Mouse (Mus musculus) heart, embryonic 12.5 days (tissue): ENCODE data around the gene Lsp1. TPM values are rescaled to one million over a fixed set of nuclear protein-coding genes. Genes with fewer than 3 reads are reported as not detected.

ENCODE experiments used
- ATAC-seq: fragments of 200-750 bp; cut with Nextera tagmentation; 2 replicates; pipeline ENCODE4 v1.8.0; 2017; ENCODE audit warnings: moderate TSS enrichment, moderate library complexity; ENCODE audit not compliant: insufficient number of reproducible peaks, low FRiP score
- H3K27ac ChIP-seq: fragments of 300-500 bp; sonication (generic); 2 replicates; pipeline ENCODE4 v1.5.1; 2016; ENCODE audit warnings: mild to moderate bottlenecking, moderate library complexity; ENCODE audit not compliant: poor library complexity, severe bottlenecking
- H3K27me3 ChIP-seq: fragments of 300-500 bp; sonication (generic); replicated peaks from 2 replicates; pipeline ENCODE4 v1.6.1; 2016; ENCODE audit warnings: mild to moderate bottlenecking, moderate library complexity
- H3K36me3 ChIP-seq: fragments of 300-500 bp; sonication (generic); 2 replicates; pipeline ENCODE4 v1.6.1; 2016; ENCODE audit warnings: mild to moderate bottlenecking, moderate library complexity
- H3K4me1 ChIP-seq: fragments of 300-500 bp; sonication (generic); replicated peaks from 2 replicates; pipeline ENCODE4 v1.6.1; 2016; ENCODE audit warnings: mild to moderate bottlenecking
- H3K4me2 ChIP-seq: fragments of 300-500 bp; sonication (generic); 2 replicates; pipeline ENCODE4 v1.6.1; 2016; ENCODE audit warnings: mild to moderate bottlenecking, moderate library complexity
- H3K4me3 ChIP-seq: fragments of 300-500 bp; sonication (generic); 2 replicates; pipeline ENCODE4 v1.5.1; 2016; ENCODE audit warnings: mild to moderate bottlenecking
- H3K9ac ChIP-seq: fragments of 300-500 bp; sonication (generic); 2 replicates; pipeline ENCODE4 v1.6.1; 2016; ENCODE audit warnings: mild to moderate bottlenecking, moderate library complexity
- H3K9me3 ChIP-seq: fragments of 300-500 bp; sonication (generic); replicated peaks from 2 replicates; pipeline ENCODE4 v1.6.1; 2016; ENCODE audit warnings: mild to moderate bottlenecking, moderate library complexity
- WGBS: fragments of 180-500 bp; shearing (Covaris S2); methylation state at CpG from one replicate; pipeline ENCODE4 v1.1.7; 2016; 5-methylcytosine and 5-hydroxymethylcytosine counted together
- polyA plus RNA-seq: library from polyadenylated mRNA; unstranded; fragments of >200 nt; fragmentation: Nextera tagmentation; extraction: Ambion mirVana; gene quantifications from 2 replicates; pipeline ENCODE4 v1.2.1, GENCODE M21; 2016

Gene Lsp1
- polyA plus RNA-seq, 1 experiment from 2014 or later, result 38.4 TPM

DNA sequence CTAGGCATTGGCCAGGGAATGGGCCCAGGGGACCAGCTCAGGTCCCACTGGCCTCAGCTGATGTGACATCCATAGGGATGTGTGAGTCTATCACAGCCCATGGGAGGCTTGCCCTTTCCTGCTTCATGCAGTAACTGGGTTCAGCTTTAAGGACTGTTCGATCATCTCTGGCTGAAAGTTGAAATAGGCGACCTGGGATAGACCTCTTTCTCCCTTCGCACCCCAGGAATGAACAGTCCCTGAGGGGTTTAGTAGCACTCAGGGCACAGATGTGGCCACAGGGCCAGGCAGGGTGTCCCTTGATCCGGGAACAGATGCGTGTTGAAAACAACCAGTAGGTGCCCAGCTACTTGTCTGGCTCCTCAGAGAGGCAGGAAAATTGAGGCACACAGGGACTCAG lies 15.7 kb downstream of the Lsp1 start:
- Histone ChIP-seq H3K4me2 (no peak overlapping the region), H3K9ac (peak overlapping the region; percentile 26; the same call in 1 of the 2 replicates), H3K4me1 (peaks cover 84% of the 10 kb centered on the region), H3K27ac (no peak overlapping the region; the same call in 1 of the 2 replicates), H3K36me3 (no peaks in the 10 kb centered on the region), H3K4me3 (no peak overlapping the region), H3K27me3 (no peaks in the 10 kb centered on the region), H3K9me3 (no peaks in the 10 kb centered on the region)
- ATAC-seq, result no peak
- 80% methylated on average over 5 of the region's 5 CpGs for WGBS

- peak overlapping the region; percentile 5; the same call in 1 of the 2 replicates for H3K9ac ChIP-seq
- no peak overlapping the region for H3K4me2 ChIP-seq
- H3K9me3 ChIP-seq, result no peaks in the 10 kb centered on the region
- no peaks in the 10 kb centered on the region for H3K36me3 ChIP-seq
- H3K4me1 ChIP-seq, result peaks cover 84% of the 10 kb centered on the region
- 84% methylated on average over 13 of the region's 13 CpGs for WGBS
- H3K27me3 ChIP-seq, result no peaks in the 10 kb centered on the region
- H3K4me3 ChIP-seq, result no peak overlapping the region
- ATAC-seq, result no peak
- no peak overlapping the region for H3K27ac ChIP-seq
Observed at GRCm38 (mm10) chr7:142476795-142477452, 16.3 kb downstream of the Lsp1 start.

- Histone ChIP-seq H3K27ac (no peak overlapping the region), H3K36me3 (no peaks in the 10 kb centered on the region), H3K9me3 (no peaks in the 10 kb centered on the region), H3K9ac (no peak overlapping the region), H3K4me1 (peaks cover 84% of the 10 kb centered on the region), H3K27me3 (no peaks in the 10 kb centered on the region), H3K4me2 (no peak overlapping the region), H3K4me3 (no peak overlapping the region)
- ATAC-seq, result no peak
- 88% methylated on average over 6 of the region's 6 CpGs for WGBS
Observed at GRCm38 (mm10) chr7:142478001-142478400, 17.4 kb downstream of the Lsp1 start.

- H3K9ac ChIP-seq, result 0 out of 2 replicates have a peak overlapping the region, but pooled peaks have one; percentile 8
- 63% methylated on average over 2 of the region's 2 CpGs for WGBS
- H3K27me3 ChIP-seq, result no peaks in the 10 kb centered on the region
- no peaks in the 10 kb centered on the region for H3K9me3 ChIP-seq
- peaks cover 86% of the 10 kb centered on the region for H3K4me1 ChIP-seq
- no peak for ATAC-seq
- H3K36me3 ChIP-seq, result no peaks in the 10 kb centered on the region
- peak overlapping the region; percentile 98; the same call in 1 of the 2 replicates for H3K27ac ChIP-seq
- no peak overlapping the region for H3K4me2 ChIP-seq
- H3K4me3 ChIP-seq, result no peak overlapping the region
Observed at GRCm38 (mm10) chr7:142478574-142478973, 18.0 kb downstream of the Lsp1 start.

- Histone ChIP-seq H3K4me1 (peaks cover 88% of the 10 kb centered on the region), H3K36me3 (no peaks in the 10 kb centered on the region), H3K27me3 (no peaks in the 10 kb centered on the region), H3K9me3 (no peaks in the 10 kb centered on the region), H3K4me2 (no peak overlapping the region), H3K4me3 (no peak overlapping the region), H3K9ac (0 out of 2 replicates have a peak overlapping the region, but pooled peaks have one; percentile 21), H3K27ac (peak overlapping the region; percentile 98)
- no peak for ATAC-seq
Observed at GRCm38 (mm10) chr7:142479307-142479706, 18.7 kb downstream of the Lsp1 start.

DNA sequence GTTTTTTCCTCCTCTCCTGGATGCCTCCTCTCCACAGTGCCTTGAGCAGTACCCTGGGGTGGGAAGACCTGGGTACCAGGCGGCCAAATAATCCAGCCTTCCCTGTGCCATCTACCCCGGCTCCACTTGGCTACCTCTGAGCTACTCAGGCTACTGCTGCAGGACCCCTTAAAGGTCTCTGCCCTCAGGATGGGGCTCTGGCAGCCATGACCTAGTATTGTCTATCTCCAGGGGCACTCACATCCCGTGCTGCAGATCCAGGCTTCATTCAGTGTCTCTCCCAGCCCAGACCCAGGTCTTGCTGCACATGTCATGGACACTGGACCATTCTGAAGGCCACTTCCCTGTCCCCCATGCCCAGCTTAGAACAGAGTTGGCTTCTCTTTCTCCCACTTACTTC lies 19.3 kb downstream of the Lsp1 start:
- H3K9ac ChIP-seq, result 0 out of 2 replicates have a peak overlapping the region, but pooled peaks have one; percentile 21

DNA sequence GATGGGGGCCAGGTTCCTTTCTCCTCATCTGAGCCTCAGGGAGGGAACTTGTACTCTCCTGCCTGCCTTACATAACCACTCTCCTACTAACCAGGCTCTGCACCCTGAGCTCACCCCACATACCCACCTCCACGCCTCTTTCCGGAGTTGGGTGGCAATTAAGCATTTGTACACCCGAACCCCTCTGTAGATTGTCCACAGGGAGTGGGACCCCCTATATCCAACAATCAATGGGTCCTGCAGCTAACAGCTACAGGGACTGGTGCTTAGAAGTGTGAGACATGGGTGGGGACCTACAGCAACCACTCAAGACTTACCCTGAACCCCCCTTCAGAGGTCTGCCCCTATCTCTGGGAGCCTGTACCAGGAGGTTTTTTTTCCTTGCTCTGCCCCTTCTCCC lies 20.1 kb downstream of the Lsp1 start:
- Histone ChIP-seq H3K9ac (peak overlapping the region; percentile 80), H3K4me3 (no peak overlapping the region), H3K4me2 (no peak overlapping the region), H3K4me1 (peaks cover 83% of the 10 kb centered on the region), H3K27ac (peak overlapping the region; percentile 98), H3K9me3 (no peaks in the 10 kb centered on the region), H3K27me3 (no peaks in the 10 kb centered on the region), H3K36me3 (0 out of 2 replicates have a peak, but pooled peaks cover 6% of the 10 kb centered on the region)
- WGBS, result 93% methylated on average over 3 of the region's 3 CpGs
- no peak for ATAC-seq

More for the DNA sequence above, 19.3 kb downstream of the Lsp1 start:
- peaks cover 90% of the 10 kb centered on the region for H3K4me1 ChIP-seq
- H3K36me3 ChIP-seq, result no peaks in the 10 kb centered on the region
- no peaks in the 10 kb centered on the region for H3K27me3 ChIP-seq
- H3K4me2 ChIP-seq, result no peak overlapping the region
- peak overlapping the region; percentile 98 for H3K27ac ChIP-seq
- no peaks in the 10 kb centered on the region for H3K9me3 ChIP-seq
- ATAC-seq, result no peak
- WGBS, result 82% methylated on average over 3 of the region's 3 CpGs
- H3K4me3 ChIP-seq, result no peak overlapping the region

- peaks cover 78% of the 10 kb centered on the region for H3K4me1 ChIP-seq
- no peaks in the 10 kb centered on the region for H3K27me3 ChIP-seq
- peak overlapping the region; percentile 98 for H3K27ac ChIP-seq
- 0 out of 2 replicates have a peak, but pooled peaks cover 8% of the 10 kb centered on the region for H3K36me3 ChIP-seq
- peak overlapping the region; percentile 56 for H3K4me2 ChIP-seq
- peak overlapping the region; percentile 80 for H3K9ac ChIP-seq
- no peak overlapping the region for H3K4me3 ChIP-seq
- peak; percentile 9; the same call in 1 of the 2 replicates for ATAC-seq
- H3K9me3 ChIP-seq, result no peaks in the 10 kb centered on the region
- WGBS, result 18% methylated on average over 5 of the region's 5 CpGs
Observed at GRCm38 (mm10) chr7:142481186-142481567, 20.6 kb downstream of the Lsp1 start.

DNA sequence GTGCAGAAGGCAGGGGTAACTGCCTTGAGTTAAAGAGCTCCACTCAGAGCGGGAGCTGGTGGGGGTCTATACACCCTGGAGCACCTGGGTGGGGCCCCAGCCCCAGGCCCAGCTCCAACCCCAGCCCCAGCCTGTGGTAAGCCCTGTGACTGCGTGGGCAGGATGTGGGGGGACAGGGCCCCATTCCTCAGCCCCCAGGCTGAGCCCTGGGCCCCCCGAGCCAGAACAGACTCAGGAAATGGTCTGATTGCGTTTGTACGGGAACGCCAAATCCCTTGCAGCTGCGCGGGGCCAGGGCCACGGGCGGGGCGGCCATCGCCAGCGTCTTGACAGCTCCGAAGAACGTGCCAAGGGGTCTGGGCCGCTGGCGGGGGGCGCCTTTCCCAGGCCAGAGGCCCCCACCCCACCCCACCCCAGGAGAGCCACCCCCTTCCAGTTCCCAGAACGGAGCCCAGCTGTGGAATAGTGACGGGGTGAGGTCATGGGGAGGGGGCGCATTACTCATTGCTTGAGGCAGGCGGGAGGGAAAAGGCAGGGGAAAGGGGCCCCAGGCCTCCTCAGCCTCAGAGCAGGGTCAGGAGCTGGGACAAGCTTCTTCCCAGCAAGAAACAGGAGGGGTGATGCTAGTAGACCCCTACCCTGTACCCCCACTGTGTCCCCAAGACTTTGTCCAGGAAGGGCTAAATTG lies 21.1 kb downstream of the Lsp1 start:
- Histone ChIP-seq H3K27me3 (no peaks in the 10 kb centered on the region), H3K4me2 (peak overlapping the region; percentile 56), H3K9me3 (no peaks in the 10 kb centered on the region), H3K9ac (peak overlapping the region; percentile 80), H3K4me1 (peaks cover 77% of the 10 kb centered on the region), H3K4me3 (peak overlapping the region; percentile 17; the same call in 1 of the 2 replicates), H3K27ac (peak overlapping the region; percentile 98), H3K36me3 (0 out of 2 replicates have a peak, but pooled peaks cover 8% of the 10 kb centered on the region)
- WGBS, result 4% methylated on average over 22 of the region's 22 CpGs
- ATAC-seq, result peak; percentile 81

- Histone ChIP-seq H3K9ac (peak overlapping the region; percentile 80), H3K4me1 (peaks cover 79% of the 10 kb centered on the region), H3K9me3 (no peaks in the 10 kb centered on the region), H3K4me3 (no peak overlapping the region), H3K4me2 (peak overlapping the region; percentile 56), H3K27me3 (no peaks in the 10 kb centered on the region), H3K36me3 (0 out of 2 replicates have a peak, but pooled peaks cover 8% of the 10 kb centered on the region), H3K27ac (peak overlapping the region; percentile 98)
- ATAC-seq, result peak; percentile 17; the same call in 1 of the 2 replicates
- WGBS, result 4% methylated on average over 6 of the region's 6 CpGs
Observed at GRCm38 (mm10) chr7:142482256-142482609, 21.6 kb downstream of the Lsp1 start.

GRCm38 (mm10) chr7:142483136-142483535 lies 22.5 kb downstream of the Lsp1 start:
- ATAC-seq, result peak; percentile 52
- no peak overlapping the region for H3K4me3 ChIP-seq
- peak overlapping the region; percentile 80; the same call in 1 of the 2 replicates for H3K9ac ChIP-seq
- H3K27me3 ChIP-seq, result no peaks in the 10 kb centered on the region
- 0 out of 2 replicates have a peak, but pooled peaks cover 8% of the 10 kb centered on the region for H3K36me3 ChIP-seq
- H3K27ac ChIP-seq, result peak overlapping the region; percentile 98
- peaks cover 85% of the 10 kb centered on the region for H3K4me1 ChIP-seq
- peak overlapping the region; percentile 4; the same call in 1 of the 2 replicates for H3K4me2 ChIP-seq
- WGBS, result 5% methylated on average over 11 of the region's 11 CpGs
- H3K9me3 ChIP-seq, result no peaks in the 10 kb centered on the region
